Mouse (Mus musculus): ENCODE measurements around the gene Ankar.

DNA sequence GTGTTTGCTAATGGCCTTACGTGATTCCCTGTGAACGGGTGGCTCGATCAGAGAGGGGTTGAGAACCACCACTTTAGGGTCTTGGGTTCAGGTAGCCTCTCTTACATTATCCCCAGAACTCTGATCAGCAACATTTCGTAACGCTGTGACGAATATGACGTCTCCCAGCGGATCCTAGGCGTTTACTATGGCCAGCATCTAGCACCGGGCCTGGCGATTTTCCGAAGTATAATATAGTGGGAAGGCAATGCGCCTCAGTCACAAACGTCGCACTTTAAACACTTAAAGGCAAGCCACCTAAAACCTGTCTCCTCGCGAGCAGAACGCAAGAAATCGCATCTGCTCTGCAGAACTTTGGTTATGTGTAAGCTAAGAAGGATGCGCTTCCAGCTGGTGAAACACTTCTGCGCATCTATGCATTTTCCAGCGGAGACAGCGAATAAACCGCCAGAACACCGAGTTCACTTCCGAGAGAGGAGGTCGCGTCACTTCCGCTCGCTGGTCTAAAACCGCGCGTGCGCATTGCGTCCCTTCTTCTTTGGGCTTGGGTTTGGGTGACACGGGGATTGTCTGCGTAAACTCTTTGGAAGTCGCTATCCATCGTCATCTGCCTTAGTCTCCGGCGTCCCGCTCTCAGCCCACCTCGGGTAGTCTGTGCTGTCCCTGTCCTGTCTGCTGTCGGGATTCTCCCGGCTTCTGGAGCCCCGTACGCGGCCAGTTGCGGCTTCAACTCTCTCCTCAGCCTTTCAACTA, 59.5 kb downstream of the Ankar start:
- TF ChIP-seq TAL1 (IDR thresholded peaks at IDR 0.05; ENCODE audit: low read length) = no peak
- no peak for TF ChIP-seq GATA1 (IDR thresholded peaks at IDR 0.05; ENCODE audit: low read length)

Measured in erythroblast, embryonic 14.5 days (primary cell).